Mouse (Mus musculus): ENCODE data around the gene Olfr424. TPM values are rescaled to one million over a fixed set of nuclear protein-coding genes. Genes with fewer than 3 reads are reported as not detected.

Olfr424 gene
- polyA plus RNA-seq, 1 experiment from 2014 or later: not detected

DNA sequence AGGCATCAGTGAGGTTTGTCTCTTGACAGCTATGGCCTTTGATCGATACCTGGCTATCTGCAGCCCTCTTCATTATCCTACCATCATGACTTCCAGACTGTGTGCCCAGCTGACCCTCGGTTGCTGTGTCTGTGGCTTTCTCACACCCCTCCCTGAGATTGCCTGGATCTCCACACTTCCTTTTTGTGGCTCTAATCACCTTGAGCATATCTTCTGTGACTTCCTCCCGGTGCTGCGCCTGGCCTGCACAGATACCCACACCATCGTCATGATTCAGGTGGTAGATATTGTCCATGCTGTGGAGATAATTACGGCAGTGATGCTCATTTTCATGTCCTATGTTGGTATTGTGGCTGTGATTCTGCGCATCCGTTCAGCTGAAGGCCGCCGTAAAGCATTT is 27.8 kb downstream of the Olfr424 start:
- H3K4me3 ChIP-seq: no peak overlapping the region
- H3K27ac ChIP-seq (ENCODE audit: poor library complexity, severe bottlenecking): no peak overlapping the region
- no peaks in the 10 kb centered on the region for H3K27me3 ChIP-seq (replicated peaks)
- H3K4me2 ChIP-seq: no peak overlapping the region
- H3K4me1 ChIP-seq (replicated peaks): no peaks in the 10 kb centered on the region
- no peaks in the 10 kb centered on the region for H3K9me3 ChIP-seq (replicated peaks)
- no peak for ATAC-seq (ENCODE audit: insufficient number of reproducible peaks, low FRiP score)
- H3K9ac ChIP-seq: no peak overlapping the region
- no peaks in the 10 kb centered on the region for H3K36me3 ChIP-seq
- WGBS: 78% methylated on average over 10 of the region's 10 CpGs

DNA sequence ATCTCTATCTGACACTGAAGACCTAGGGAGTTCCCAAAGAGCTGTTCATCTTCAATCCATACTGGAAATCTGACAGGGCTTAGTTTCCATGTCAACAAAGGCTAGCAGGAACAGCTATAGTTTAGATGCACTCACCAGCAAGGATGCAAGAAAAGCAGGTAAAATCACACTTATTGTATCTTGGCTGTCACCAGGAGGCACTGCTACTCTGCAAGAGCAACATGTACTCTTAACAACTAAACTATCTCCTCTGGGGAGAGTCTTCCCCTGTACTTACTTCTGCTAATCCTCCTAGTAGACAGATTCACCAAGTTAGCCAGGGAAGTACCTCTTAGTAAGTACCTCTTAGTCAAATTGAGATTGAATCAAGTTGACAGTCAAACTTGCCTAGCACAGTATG is 37.7 kb downstream of the Olfr424 start:
- no peak overlapping the region for H3K4me3 ChIP-seq
- no peak overlapping the region for H3K4me2 ChIP-seq
- no peaks in the 10 kb centered on the region for H3K9me3 ChIP-seq (replicated peaks)
- H3K27ac ChIP-seq (ENCODE audit: poor library complexity, severe bottlenecking): no peak overlapping the region
- no peaks in the 10 kb centered on the region for H3K27me3 ChIP-seq (replicated peaks)
- no peak overlapping the region for H3K9ac ChIP-seq
- ATAC-seq (ENCODE audit: insufficient number of reproducible peaks, low FRiP score): no peak
- peaks cover 7% of the 10 kb centered on the region; the same call in 1 of the 2 replicates for H3K4me1 ChIP-seq (replicated peaks)
- H3K36me3 ChIP-seq: no peaks in the 10 kb centered on the region

- WGBS: 73% methylated on average over 5 of the region's 5 CpGs
- H3K9me3 ChIP-seq (replicated peaks): no peaks in the 10 kb centered on the region
- H3K4me3 ChIP-seq: no peak overlapping the region
- H3K27me3 ChIP-seq (replicated peaks): no peaks in the 10 kb centered on the region
- H3K9ac ChIP-seq: no peak overlapping the region
- ATAC-seq (ENCODE audit: insufficient number of reproducible peaks, low FRiP score): no peak
- no peak overlapping the region for H3K4me2 ChIP-seq
- H3K27ac ChIP-seq (ENCODE audit: poor library complexity, severe bottlenecking): no peak overlapping the region
- no peaks in the 10 kb centered on the region for H3K36me3 ChIP-seq
- H3K4me1 ChIP-seq (replicated peaks): peaks cover 7% of the 10 kb centered on the region; the same call in 1 of the 2 replicates
Measured at GRCm38 (mm10) chr1:174170706-174171501, 39.6 kb downstream of the Olfr424 start.

DNA sequence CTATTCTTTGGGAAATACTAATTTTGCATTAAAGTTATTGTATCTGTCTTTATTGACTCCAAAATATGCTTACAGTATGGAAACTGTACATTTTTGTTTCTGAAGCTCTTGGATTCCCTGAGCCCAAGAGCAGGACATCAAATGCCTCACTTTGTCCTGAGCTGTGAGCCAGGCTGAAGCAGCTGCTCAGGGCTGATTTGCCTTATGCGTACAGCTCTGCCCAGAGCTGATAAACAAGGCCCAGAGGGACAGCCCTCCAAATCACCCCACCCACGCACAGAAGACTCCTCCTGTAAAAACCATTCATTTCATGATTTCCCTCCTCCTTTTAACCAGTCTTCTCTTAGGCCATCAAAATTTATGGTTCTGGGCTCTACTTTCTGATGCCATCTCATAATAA is 40.2 kb downstream of the Olfr424 start:
- H3K4me1 ChIP-seq (replicated peaks): peaks cover 7% of the 10 kb centered on the region; the same call in 1 of the 2 replicates
- no peaks in the 10 kb centered on the region for H3K27me3 ChIP-seq (replicated peaks)
- H3K36me3 ChIP-seq: no peaks in the 10 kb centered on the region
- no peaks in the 10 kb centered on the region for H3K9me3 ChIP-seq (replicated peaks)
- WGBS: 11% methylated on average over 2 of the region's 2 CpGs
- H3K27ac ChIP-seq (ENCODE audit: poor library complexity, severe bottlenecking): peak overlapping the region; percentile 48; the same call in 1 of the 2 replicates
- no peak overlapping the region for H3K4me2 ChIP-seq
- H3K9ac ChIP-seq: no peak overlapping the region
- peak; percentile 95 for ATAC-seq (ENCODE audit: insufficient number of reproducible peaks, low FRiP score)
- no peak overlapping the region for H3K4me3 ChIP-seq

GRCm38 (mm10) chr1:174172605-174173004 is 41.3 kb downstream of the Olfr424 start, which contains the start of gene Spta1:
Gene Spta1, plus strand, starts transcription at chr1:174172776.
- Histone ChIP-seq H3K4me1 (replicated peaks) (peaks cover 7% of the 10 kb centered on the region; the same call in 1 of the 2 replicates), H3K4me2 (peak within 1 kb of the TSS; percentile 43), H3K27me3 (replicated peaks) (no peaks in the 10 kb centered on the region), H3K9ac (no peak within 1 kb of the TSS), H3K9me3 (replicated peaks) (no peaks in the 10 kb centered on the region), H3K36me3 (no peaks in the 10 kb centered on the region), H3K27ac (ENCODE audit: poor library complexity, severe bottlenecking) (peak within 1 kb of the TSS; percentile 51; the same call in 1 of the 2 replicates), H3K4me3 (peak within 1 kb of the TSS; percentile 12; the same call in 1 of the 2 replicates)
- WGBS: 9% methylated on average over 3 of the region's 3 CpGs
- ATAC-seq (ENCODE audit: insufficient number of reproducible peaks, low FRiP score): peak; percentile 84

Other genes starting within 250 kb of the Olfr424 start
- 3.4 and 3.8 TPM in 2 replicates for gene Ifi211, start 218.5 kb upstream of the Olfr424 start, polyA plus RNA-seq (2016; fragmentation: Nextera tagmentation; extraction: Ambion mirVana)
- gene Mndal, start 189.0 kb upstream of the Olfr424 start, polyA plus RNA-seq (2016; fragmentation: Nextera tagmentation; extraction: Ambion mirVana): 3.3 and 4.1 TPM in 2 replicates
- gene Ifi203, start 188.8 kb upstream of the Olfr424 start, polyA plus RNA-seq (2016; fragmentation: Nextera tagmentation; extraction: Ambion mirVana): 0.18 and 0.35 TPM in 2 replicates
- not detected in 2 replicates for gene Ifi202b, start 148.8 kb upstream of the Olfr424 start, polyA plus RNA-seq (2016; fragmentation: Nextera tagmentation; extraction: Ambion mirVana)
- 2.4 and 2.9 TPM in 2 replicates for gene Ifi205, start 99.7 kb upstream of the Olfr424 start, polyA plus RNA-seq (2016; fragmentation: Nextera tagmentation; extraction: Ambion mirVana)
- 0.05 TPM in 1 of 2 replicates, not detected in the other for gene Olfr433, start 90.8 kb upstream of the Olfr424 start, polyA plus RNA-seq (2016; fragmentation: Nextera tagmentation; extraction: Ambion mirVana)
- gene Olfr432, start 82.3 kb upstream of the Olfr424 start, polyA plus RNA-seq (2016; fragmentation: Nextera tagmentation; extraction: Ambion mirVana): not detected in 2 replicates
- not detected in 2 replicates for gene Olfr430, start 64.9 kb upstream of the Olfr424 start, polyA plus RNA-seq (2016; fragmentation: Nextera tagmentation; extraction: Ambion mirVana)
- gene Olfr429, start 47.2 kb upstream of the Olfr424 start, polyA plus RNA-seq (2016; fragmentation: Nextera tagmentation; extraction: Ambion mirVana): not detected in 2 replicates
- not detected in 2 replicates for gene Olfr427, start 34.6 kb upstream of the Olfr424 start, polyA plus RNA-seq (2016; fragmentation: Nextera tagmentation; extraction: Ambion mirVana)
- gene Olfr231, start 10.4 kb upstream of the Olfr424 start, polyA plus RNA-seq (2016; fragmentation: Nextera tagmentation; extraction: Ambion mirVana): not detected in 2 replicates
- not detected in 2 replicates for gene Olfr420, start 24.1 kb downstream of the Olfr424 start, polyA plus RNA-seq (2016; fragmentation: Nextera tagmentation; extraction: Ambion mirVana)
- 6.1 and 6.8 TPM in 2 replicates for gene Spta1, start 41.3 kb downstream of the Olfr424 start, polyA plus RNA-seq (2016; fragmentation: Nextera tagmentation; extraction: Ambion mirVana)
- not detected in 2 replicates for gene Olfr419, start 120.5 kb downstream of the Olfr424 start, polyA plus RNA-seq (2016; fragmentation: Nextera tagmentation; extraction: Ambion mirVana)
- gene Mptx1, start 199.0 kb downstream of the Olfr424 start, polyA plus RNA-seq (2016; fragmentation: Nextera tagmentation; extraction: Ambion mirVana): not detected in 2 replicates
- gene Olfr417, start 233.6 kb downstream of the Olfr424 start, polyA plus RNA-seq (2016; fragmentation: Nextera tagmentation; extraction: Ambion mirVana): not detected in 2 replicates

Measured in heart, embryonic 12.5 days (tissue).